Mouse (Mus musculus): ENCODE results near the gene Nthl1.
A peak's percentile ranks its signal among the peaks of the same experiment; 100 is the strongest.

Nthl1 gene

GRCm38 (mm10) chr17:24628646-24629045 lies 3.8 kb upstream of the Nthl1 start:
- peak; percentile 69 for DNase-seq (ENCODE audit: low spot score)

GRCm38 (mm10) chr17:24630072-24630471 lies 2.4 kb upstream of the Nthl1 start:
- DNase-seq (ENCODE audit: low spot score) = no peak

DNA sequence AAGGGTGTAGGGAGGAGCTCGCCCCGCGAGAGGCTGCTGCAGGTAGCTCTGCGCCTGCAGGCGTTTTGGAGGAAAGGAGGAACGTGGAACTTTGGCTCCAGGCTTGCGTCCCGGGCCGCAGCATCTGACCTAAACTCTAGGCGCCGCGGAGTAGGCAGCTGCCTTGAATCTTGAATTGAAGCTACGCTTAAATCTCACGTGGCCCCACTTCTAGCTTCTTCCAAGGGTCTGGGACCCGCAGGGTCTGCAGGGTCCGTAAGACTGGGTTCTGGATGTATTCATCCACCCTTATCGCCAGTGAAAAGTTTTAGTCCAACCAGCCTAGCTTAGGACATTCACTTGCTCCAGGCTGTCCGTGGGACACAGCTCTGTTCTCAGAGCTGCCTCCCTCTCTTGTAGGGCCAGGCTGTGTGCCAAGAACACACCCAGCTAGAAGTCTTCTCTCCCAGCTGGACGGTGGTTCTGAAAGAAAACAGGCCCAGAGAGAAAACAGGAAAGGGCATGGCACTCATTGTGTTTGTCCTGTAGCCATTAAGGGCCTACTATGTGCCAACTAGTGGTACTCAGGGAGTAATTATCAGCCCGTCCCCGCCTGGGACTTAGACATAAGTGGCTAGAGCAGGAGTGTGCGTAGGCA lies 451 bp downstream of the Nthl1 start:
- DNase-seq (ENCODE audit: low spot score) = peak; percentile 79

DNA sequence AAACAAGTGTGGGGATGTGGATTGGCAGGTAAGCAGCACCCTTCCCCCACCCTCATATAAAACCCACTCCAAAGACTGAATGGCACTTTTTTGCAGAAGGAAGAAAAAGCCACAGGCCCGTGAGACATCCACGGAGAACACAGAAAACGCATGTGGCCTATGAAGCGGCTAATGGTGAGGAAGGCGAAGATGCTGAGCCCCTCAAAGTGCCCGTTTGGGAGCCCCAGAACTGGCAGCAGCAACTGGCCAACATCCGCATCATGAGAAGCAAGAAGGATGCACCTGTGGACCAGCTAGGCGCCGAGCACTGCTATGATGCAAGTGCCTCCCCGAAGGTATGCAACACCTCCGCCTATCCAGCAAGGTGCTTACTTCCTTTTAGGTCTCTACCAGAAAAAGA lies 1.4 kb downstream of the Nthl1 start:
- no peak for DNase-seq (ENCODE audit: low spot score)

DNA sequence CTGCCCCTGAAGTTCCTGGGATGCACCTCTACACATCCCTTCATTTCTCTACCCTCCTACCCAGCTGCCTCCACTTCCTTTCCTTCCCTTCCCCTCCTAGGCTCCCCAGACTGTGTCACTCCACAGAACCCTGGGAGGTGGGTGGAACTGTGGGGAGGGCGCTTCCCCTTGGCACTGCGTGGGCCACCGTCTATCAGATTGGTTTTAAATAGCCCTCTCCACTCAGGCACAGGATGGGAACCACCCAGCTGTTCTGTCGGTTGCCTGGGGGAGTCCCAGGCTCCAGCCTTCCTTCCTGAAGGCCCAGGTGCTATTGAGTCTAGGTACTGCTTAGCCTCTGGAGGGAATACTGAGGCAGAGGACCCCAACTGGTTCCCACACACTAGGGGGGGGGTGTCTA lies 2.5 kb downstream of the Nthl1 start:
- no peak for DNase-seq (ENCODE audit: low spot score)

DNA sequence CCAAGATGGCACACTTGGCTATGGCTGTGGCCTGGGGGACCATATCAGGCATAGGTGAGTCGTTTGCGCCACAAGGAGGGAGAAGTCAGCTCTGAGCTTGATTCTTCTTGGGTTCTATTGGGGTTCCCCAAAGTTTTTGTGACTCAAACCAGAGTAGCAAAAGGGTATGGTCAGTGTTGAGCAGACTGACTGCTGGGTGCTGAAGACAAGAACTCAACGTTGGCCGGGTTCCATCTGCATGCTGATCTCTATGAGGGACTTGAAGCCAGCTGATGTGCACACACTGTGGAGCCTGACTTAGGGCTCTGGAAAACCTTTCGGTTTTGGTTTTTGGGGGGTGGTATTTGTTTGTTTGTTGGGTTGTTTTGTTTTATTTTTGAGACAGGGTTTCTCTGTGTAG lies 3.2 kb downstream of the Nthl1 start:
- no peak for DNase-seq (ENCODE audit: low spot score)

- DNase-seq (ENCODE audit: low spot score) = no peak
Observed at GRCm38 (mm10) chr17:24636781-24637481, 4.5 kb downstream of the Nthl1 start.

GRCm38 (mm10) chr17:24638214-24638613 lies 5.7 kb downstream of the Nthl1 start:
- no peak for DNase-seq (ENCODE audit: low spot score)

GRCm38 (mm10) chr17:24638840-24639239 lies 6.4 kb downstream of the Nthl1 start:
- DNase-seq (ENCODE audit: low spot score) = peak; percentile 69

GRCm38 (mm10) chr17:24639571-24639988 lies 7.1 kb downstream of the Nthl1 start:
- no peak for DNase-seq (ENCODE audit: low spot score)

DNA sequence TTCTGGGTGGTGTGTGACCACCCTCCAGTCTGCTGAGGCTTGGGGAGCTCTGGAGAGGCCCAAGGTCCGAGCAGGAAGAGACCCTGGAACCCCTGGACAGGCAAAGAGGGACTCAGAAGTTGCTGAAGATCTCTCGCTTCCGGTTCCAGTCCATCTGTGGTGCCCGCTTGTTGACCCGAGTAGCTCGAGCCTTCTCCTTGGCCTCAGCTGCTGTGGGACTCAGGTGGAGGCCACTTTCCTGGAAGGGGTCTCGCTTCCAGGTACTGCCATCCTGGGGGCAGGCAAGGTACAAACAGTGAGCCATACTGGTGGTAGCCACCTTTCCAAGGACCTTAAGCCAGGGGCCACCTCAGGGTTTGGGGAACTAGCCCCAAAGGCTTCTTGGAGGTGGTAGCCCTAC lies 7.6 kb downstream of the Nthl1 start:
- DNase-seq (ENCODE audit: low spot score) = no peak

GRCm38 (mm10) chr17:24640581-24640980 lies 8.1 kb downstream of the Nthl1 start:
- DNase-seq (ENCODE audit: low spot score) = no peak

- DNase-seq (ENCODE audit: low spot score) = no peak
Observed at GRCm38 (mm10) chr17:24641944-24642343, 9.5 kb downstream of the Nthl1 start.

GRCm38 (mm10) chr17:24642791-24643343 lies 10.4 kb downstream of the Nthl1 start:
- DNase-seq (ENCODE audit: low spot score) = no peak

- no peak for DNase-seq (ENCODE audit: low spot score)
Observed at GRCm38 (mm10) chr17:24644030-24644715, 11.7 kb downstream of the Nthl1 start.

GRCm38 (mm10) chr17:24644875-24645721 lies 12.6 kb downstream of the Nthl1 start:
- DNase-seq (ENCODE audit: low spot score) = no peak

GRCm38 (mm10) chr17:24645916-24646315 lies 13.4 kb downstream of the Nthl1 start:
- DNase-seq (ENCODE audit: low spot score) = no peak

GRCm38 (mm10) chr17:24646381-24646780 lies 13.9 kb downstream of the Nthl1 start:
- DNase-seq (ENCODE audit: low spot score) = no peak

DNA sequence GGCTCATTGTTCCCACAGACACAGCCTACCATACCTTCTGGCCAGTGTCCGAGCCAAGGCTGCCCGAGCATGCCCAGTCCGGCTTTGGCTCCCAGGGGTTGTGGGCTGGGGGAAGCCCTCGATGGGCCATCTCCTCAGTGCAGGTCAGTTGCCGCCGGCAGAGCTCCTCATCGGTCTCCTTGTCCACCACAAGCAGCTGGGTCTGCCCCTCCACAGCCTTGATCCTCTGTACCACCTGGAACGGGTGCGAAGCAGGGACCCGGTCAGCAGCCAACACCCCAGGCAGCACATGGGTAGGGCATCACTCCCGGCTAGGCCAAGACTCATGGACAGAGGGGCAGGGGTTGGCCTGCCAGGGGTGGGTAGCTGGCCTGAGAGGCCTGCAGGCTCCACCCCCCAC lies 15.0 kb downstream of the Nthl1 start:
- no peak for DNase-seq (ENCODE audit: low spot score)

DNA sequence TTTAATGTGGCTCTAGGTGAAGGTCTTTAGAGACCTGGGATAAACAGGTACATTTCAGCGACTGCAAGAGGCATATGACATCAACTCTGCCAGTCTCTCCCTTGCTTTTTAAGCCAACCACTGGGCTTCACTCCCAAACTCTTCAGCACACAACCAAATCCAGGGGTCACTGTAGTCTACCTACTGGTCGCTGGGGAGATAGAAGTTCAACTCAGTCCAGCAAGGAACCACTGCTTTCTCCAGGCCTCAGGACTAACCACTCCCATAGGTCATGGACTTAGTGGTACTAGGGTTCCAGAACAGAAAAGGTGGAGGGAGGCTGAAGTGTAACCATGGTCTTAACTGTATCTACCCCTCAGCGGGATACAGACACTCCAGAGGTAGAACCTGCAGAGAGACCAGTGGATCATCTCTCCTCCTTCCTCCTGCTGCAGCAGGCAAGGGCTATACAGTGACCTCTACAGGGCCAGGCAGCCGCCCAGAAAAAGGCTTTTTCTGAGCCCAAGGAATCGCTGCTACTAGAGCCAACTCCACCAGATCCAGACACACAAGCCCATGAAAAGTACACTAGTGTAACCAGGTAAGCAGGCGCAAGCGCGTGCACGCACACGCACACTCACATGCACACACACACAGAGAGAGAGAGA lies 16.4 kb downstream of the Nthl1 start:
- no peak for DNase-seq (ENCODE audit: low spot score)

DNA sequence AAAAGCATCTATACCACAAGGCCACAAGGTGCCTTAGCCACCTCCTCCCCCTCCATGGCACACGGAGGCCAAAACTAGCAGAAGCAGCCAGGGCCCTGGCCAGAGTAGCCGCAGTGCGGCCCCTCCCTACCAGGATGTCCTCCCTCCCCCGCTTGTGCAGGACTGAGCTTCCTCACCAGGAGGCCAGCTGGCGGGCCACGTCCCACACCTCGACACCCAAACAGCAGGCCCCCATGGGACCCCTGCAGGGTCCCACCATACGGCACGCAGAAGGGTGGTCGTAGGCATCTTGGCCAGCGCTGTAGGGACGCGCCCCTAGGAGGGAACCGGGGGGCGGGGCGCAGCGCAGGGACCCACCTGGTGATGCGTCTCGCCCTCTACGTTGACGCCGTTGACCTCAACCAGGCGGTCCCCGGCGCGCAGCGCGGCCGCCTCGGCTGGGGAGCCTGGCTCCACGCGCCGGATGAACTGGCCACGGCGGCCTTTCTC lies 17.1 kb downstream of the Nthl1 start:
- DNase-seq (ENCODE audit: low spot score) = peak; percentile 58

Data from urinary bladder, postnatal 14 days (tissue).